Mouse (Mus musculus) cortical plate, adult 2 months (tissue): ENCODE measurements at regions not wholly inside any gene's neighbourhood (a gene's known extent, or its start where the extent isn't known, plus 50 kb on each side); places are given as distances from the start of the nearest gene placed in this dataset.

Experiments
- CTCF ChIP-seq: fragments of 200-500 bp; IDR thresholded peaks from 2 replicates; pipeline ENCODE4 v1.5.1; 2011; ENCODE audit warnings: mild to moderate bottlenecking, control low read depth, low read length; ENCODE audit not compliant: insufficient read depth; ENCODE audit errors: extremely low read depth
- POLR2A ChIP-seq: fragments of 200-500 bp; IDR thresholded peaks from 2 replicates; pipeline ENCODE4 v1.6.1; 2011; ENCODE audit warnings: mild to moderate bottlenecking, low read length, control low read depth; ENCODE audit not compliant: insufficient read depth; ENCODE audit errors: extremely low read depth

DNA sequence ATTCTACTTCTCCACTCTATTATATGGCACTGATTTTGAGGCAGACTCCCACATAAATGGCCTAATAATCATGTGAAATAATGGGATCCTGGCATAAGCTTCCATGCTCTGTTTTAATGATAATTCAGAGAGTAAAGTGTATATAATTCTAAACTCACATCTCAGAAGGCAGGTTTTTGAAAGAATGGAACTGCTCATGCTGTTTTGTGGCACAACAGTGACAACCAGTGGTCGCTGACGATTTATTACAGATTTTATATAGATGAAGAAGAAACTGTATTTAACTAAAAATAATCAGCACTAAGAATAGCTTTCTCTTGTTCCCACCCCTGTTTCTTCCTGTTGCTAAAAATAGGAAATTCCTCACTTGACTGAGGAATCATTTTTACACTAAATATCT lies 554.5 kb downstream of the Gbe1 start:
- no peak for TF ChIP-seq POLR2A
- peak; percentile 41; the same call in 1 of the 2 replicates for TF ChIP-seq CTCF
